Mouse (Mus musculus) forebrain, embryonic 14.5 days (tissue): ENCODE measurements at regions not wholly inside any gene's neighbourhood (a gene's known extent, or its start where the extent isn't known, plus 50 kb on each side); places are given as distances from the start of the nearest gene placed in this dataset.
"Not testable (repeated sequence)": the region's sequence is repeated elsewhere in the genome, so short reads cannot be mapped to it uniquely, and the experiment has no call there.

Source experiments
- ATAC-seq: fragments of 200-750 bp; cut with Nextera tagmentation; 2 replicates; pipeline ENCODE4 v1.8.0; 2017; ENCODE audit warnings: mild to moderate bottlenecking, moderate library complexity
- DNase-seq: peaks from one replicate; pipeline ENCODE4 v3.0.0-alpha.2; 2015; ENCODE audit warnings: low spot score
- H3K27ac ChIP-seq: fragments of 300-500 bp; sonication (generic); 2 replicates; pipeline ENCODE4 v1.5.1; 2014; ENCODE audit warnings: low read depth, mild to moderate bottlenecking, control low read depth, low read length, moderate library complexity
- H3K27me3 ChIP-seq: fragments of 300-500 bp; sonication (generic); replicated peaks from 2 replicates; pipeline ENCODE4 v1.6.1; 2014; ENCODE audit warnings: low read length, control low read depth, mixed read lengths; ENCODE audit not compliant: control insufficient read depth, insufficient read depth
- H3K36me3 ChIP-seq: fragments of 300-500 bp; sonication (generic); 2 replicates; pipeline ENCODE4 v1.6.1; 2014; ENCODE audit warnings: low read length, control low read depth; ENCODE audit not compliant: control insufficient read depth, insufficient read depth
- H3K4me1 ChIP-seq: fragments of 300-500 bp; sonication (generic); 2 replicates; pipeline ENCODE4 v1.6.1; 2014; ENCODE audit warnings: antibody characterized with exemption, low read length, control low read depth; ENCODE audit not compliant: control insufficient read depth, insufficient read depth
- H3K4me2 ChIP-seq: fragments of 300-500 bp; sonication (generic); 2 replicates; pipeline ENCODE4 v1.6.1; 2014; ENCODE audit warnings: mild to moderate bottlenecking, control low read depth, low read length
- H3K4me3 ChIP-seq: fragments of 300-500 bp; sonication (generic); 2 replicates; pipeline ENCODE4 v1.5.1; 2014; ENCODE audit warnings: low read depth, low read length, control low read depth
- H3K9ac ChIP-seq: fragments of 300-500 bp; sonication (generic); 2 replicates; pipeline ENCODE4 v1.6.1; 2014; ENCODE audit warnings: mild to moderate bottlenecking, low read length, control low read depth, moderate library complexity
- H3K9me3 ChIP-seq: fragments of 300-500 bp; sonication (generic); replicated peaks from 2 replicates; pipeline ENCODE4 v1.6.1; 2016; ENCODE audit warnings: low read length, control low read depth, mixed read lengths; ENCODE audit not compliant: control insufficient read depth
- WGBS: fragments of 180-500 bp; shearing (Covaris S2); extraction: QIAGEN DNeasy Blood & Tissue Kit; methylation state at CpG from one replicate; pipeline ENCODE4 v1.1.7; 2014; 5-methylcytosine and 5-hydroxymethylcytosine counted together

DNA sequence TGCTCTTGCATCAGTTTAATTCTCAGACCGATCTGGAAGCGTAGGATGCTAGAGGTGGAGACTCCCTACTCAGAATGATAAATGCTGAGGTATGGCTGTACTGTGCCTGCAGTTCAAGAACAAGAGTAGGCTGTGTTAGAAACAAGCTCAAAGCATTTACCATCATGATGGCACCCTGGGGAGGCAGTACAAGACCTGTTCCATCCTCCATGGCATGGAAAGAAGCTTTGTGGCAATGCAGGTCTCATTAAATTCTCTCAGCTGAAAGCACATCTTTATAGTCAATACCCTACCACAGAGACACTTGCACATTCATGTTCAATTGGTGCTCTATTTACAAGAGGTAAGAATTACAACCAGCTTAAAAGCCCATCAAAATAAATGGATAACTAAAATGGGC is 209.5 kb downstream of the Tbl1xr1 start:
- H3K27me3 ChIP-seq = no peaks in the 10 kb centered on the region
- 13% methylated on average over 2 of the region's 2 CpGs for WGBS
- no peak overlapping the region for H3K9ac ChIP-seq
- no peaks in the 10 kb centered on the region for H3K9me3 ChIP-seq
- H3K4me1 ChIP-seq = no peaks in the 10 kb centered on the region
- no peak overlapping the region for H3K4me3 ChIP-seq
- ATAC-seq (no peak; the same call in 1 of the 2 replicates), DNase-seq (peak; percentile 48)
- no peaks in the 10 kb centered on the region for H3K36me3 ChIP-seq
- no peak overlapping the region for H3K4me2 ChIP-seq
- no peak overlapping the region for H3K27ac ChIP-seq

DNA sequence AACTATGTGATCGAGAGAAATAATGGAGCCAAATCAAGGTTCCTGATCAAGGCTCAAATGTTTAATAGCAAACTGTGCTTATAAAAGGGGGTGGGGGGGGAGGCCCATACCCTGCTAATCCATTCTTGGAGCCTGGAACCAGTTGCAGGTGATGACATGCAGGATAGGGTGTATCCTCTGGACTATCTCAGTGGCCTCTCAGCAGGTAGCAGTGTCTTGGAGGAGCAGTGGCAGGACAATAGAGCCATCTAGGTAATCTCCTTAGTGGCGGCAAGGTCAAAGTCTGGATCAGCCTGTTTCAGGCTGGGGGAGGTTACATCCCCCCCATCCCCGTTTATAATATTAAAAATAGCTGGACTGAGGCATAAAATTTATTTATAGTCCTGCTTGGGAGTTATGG is 217.0 kb downstream of the Tbl1xr1 start:
- no peak for DNase-seq
- Histone ChIP-seq H3K4me2 (no peak overlapping the region), H3K4me3 (no peak overlapping the region), H3K9me3 (no peaks in the 10 kb centered on the region; the same call in 1 of the 2 replicates), H3K27me3 (no peaks in the 10 kb centered on the region), H3K4me1 (no peaks in the 10 kb centered on the region), H3K36me3 (no peaks in the 10 kb centered on the region), H3K9ac (no peak overlapping the region), H3K27ac (no peak overlapping the region)
- no peak for ATAC-seq
- 78% methylated on average over 3 of the region's 3 CpGs for WGBS

DNA sequence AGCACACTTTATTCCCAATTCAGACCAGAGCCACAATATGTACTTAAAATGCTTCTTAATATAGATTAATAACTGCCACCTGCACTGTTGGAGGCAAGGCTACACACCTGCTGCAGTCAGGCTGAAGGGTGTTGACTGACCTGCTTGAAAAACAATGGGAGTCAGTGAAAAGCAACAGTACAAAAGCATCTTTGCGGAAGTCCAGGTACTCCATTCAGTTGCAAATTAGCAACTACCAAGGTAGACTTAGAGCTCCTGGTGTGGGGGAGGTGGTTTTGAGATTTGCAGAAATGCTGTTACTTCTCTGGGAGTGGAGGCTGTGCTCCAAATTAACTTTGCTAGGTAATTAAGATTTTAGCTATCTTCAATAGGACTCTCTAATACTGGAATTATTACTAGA is 217.6 kb downstream of the Tbl1xr1 start:
- H3K27ac ChIP-seq, H3K27me3 ChIP-seq, H3K9me3 ChIP-seq, H3K4me1 ChIP-seq, H3K9ac ChIP-seq, H3K36me3 ChIP-seq, H3K4me2 ChIP-seq, DNase-seq, H3K4me3 ChIP-seq, ATAC-seq: not testable (repeated sequence)
- 85% methylated on average over 1 of the region's 1 CpGs for WGBS

DNA sequence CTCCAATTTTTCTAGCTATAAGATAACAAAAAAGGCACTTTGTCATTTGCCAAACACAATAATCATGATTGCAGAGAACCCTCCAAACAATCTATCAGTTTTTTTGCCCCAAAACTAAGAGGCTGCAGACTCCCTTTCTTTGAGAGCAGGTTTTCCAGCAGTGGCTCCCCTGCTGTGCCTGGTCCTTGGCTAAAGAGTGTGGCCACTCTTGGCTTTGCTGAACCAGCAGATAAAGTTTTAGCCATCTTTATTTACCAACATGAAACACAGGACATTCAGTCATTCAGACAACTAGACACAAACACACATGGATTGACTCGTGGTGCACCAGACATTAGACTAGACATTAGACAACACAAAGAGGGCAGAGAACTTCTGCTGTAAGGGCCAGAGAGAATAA is 220.5 kb downstream of the Tbl1xr1 start:
- not testable (repeated sequence) for DNase-seq, H3K4me1 ChIP-seq, H3K27ac ChIP-seq, H3K27me3 ChIP-seq, H3K9me3 ChIP-seq, H3K36me3 ChIP-seq, H3K4me3 ChIP-seq, H3K4me2 ChIP-seq, H3K9ac ChIP-seq, ATAC-seq
- WGBS = 87% methylated on average over 1 of the region's 1 CpGs

DNA sequence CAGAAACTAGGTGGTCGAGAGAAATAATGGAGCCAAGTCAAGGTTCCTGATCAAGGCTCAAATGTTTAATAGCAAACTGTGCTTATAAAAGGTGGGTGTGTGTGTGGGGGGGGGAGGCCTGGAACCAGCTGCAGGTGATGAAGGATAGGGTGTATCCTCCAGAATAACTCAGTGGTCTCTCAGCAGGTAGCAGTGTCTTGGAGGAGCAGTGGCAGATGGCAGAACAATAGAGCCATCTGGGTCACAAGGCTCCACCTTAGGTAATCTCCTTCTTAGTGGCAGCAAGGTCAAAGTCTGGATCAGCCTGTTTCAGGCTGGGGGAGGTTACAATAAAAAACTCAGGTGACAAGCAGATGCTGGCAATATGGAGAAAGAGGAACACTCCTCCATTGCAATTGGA is 221.4 kb downstream of the Tbl1xr1 start:
- H3K36me3 ChIP-seq, DNase-seq, H3K27ac ChIP-seq, ATAC-seq, H3K4me1 ChIP-seq, H3K4me3 ChIP-seq, H3K27me3 ChIP-seq, H3K9ac ChIP-seq, H3K9me3 ChIP-seq, H3K4me2 ChIP-seq: not testable (repeated sequence)
- WGBS = 81% methylated on average over 1 of the region's 1 CpGs

DNA sequence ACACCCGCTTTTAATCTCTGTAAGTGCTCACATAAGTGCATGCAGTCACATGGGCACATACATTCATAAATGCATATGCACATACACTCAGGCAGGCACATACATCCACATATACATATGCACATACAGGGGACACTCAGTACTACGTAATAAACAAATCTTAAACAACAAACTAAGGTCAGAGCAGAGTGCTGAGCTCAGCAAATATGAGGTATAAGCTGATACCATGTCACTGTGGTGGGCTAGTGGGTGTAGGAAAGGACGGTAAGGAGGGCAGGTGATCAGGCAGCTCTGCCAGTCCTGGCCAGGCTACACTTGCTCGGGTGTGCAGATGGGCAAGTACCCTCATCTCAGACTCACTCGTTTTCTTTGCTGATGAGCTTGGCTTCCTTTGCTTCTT is 224.1 kb downstream of the Tbl1xr1 start:
- H3K9me3 ChIP-seq = no peaks in the 10 kb centered on the region
- H3K4me1 ChIP-seq = no peaks in the 10 kb centered on the region
- ATAC-seq = no peak
- no peaks in the 10 kb centered on the region for H3K27me3 ChIP-seq
- H3K36me3 ChIP-seq = no peaks in the 10 kb centered on the region
- no peak overlapping the region for H3K27ac ChIP-seq
- no peak overlapping the region for H3K4me3 ChIP-seq
- no peak overlapping the region for H3K9ac ChIP-seq
- 89% methylated on average over 5 of the region's 5 CpGs for WGBS
- H3K4me2 ChIP-seq = no peak overlapping the region
- DNase-seq = no peak

DNA sequence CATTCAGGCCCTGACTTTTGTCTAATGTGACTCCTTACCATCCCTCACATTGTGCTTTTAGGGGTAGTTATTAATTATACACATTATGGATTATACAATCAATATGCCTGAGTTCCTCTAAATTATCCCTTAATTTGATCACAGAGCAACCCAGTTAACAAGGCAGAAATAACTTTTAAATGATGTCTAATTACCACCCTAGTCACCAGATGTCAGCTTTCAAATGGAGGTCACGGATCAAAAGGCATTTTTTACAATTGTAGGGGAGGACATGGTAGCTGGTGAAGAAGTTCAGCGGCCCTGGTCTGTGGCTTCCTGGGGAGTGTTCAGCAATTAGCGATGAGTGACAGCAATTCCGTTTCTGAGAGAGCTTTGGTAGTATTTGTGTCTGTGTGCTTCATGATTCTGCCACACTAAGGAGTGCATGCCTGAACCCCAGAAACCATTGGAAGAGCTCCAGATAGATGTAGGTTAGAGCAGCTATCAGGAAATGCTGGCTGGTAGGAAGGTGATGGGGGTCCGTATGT is 225.6 kb downstream of the Tbl1xr1 start:
- Histone ChIP-seq H3K9me3 (no peaks in the 10 kb centered on the region), H3K4me1 (no peaks in the 10 kb centered on the region), H3K4me2 (no peak overlapping the region), H3K9ac (no peak overlapping the region), H3K27me3 (no peaks in the 10 kb centered on the region), H3K36me3 (no peaks in the 10 kb centered on the region), H3K4me3 (no peak overlapping the region), H3K27ac (no peak overlapping the region)
- DNase-seq (peak; percentile 34), ATAC-seq (no peak)
- WGBS = 48% methylated on average over 5 of the region's 5 CpGs

DNA sequence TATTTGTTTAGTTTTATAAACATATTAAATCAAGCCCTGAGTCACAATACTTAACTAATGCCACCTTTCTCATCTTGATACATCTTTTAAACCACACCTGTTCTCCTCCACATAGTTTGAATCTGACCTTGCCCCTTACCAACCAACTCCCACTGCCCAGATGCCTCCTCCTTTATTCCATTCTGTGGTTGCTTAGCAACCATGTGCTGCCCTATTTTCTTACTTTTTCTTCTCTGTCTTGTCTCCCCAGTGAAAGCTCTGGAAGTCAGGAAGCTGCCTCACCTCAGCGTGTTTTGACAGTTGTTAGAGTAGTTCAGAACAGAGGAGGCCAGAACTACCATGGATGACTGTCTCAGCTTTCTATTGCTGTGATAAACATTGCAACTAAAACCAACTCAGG is 227.7 kb downstream of the Tbl1xr1 start:
- DNase-seq = peak; percentile 22
- WGBS = 38% methylated on average over 1 of the region's 1 CpGs
- no peak for ATAC-seq

DNA sequence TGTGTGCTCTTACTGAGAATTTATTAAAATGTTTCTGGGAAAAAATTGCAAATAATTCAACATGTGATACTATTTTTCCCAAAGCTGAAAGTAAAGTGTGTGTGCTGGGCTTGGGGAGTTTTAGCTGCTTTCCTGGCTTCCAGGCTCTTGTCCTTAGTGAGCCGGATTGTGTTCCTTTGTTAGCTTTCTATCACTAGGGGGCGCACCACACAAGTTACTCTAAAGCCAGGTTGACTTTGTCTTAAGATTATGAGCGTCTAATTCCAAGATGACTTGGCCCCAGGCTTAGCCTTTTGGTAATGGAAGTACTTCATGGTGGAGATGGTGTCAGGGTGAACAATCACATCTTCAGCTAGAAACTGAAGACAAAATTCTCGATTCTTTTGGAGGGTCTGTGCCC is 230.2 kb downstream of the Tbl1xr1 start:
- Histone ChIP-seq H3K4me2 (no peak overlapping the region), H3K9me3 (no peaks in the 10 kb centered on the region), H3K36me3 (no peaks in the 10 kb centered on the region), H3K4me3 (no peak overlapping the region), H3K9ac (no peak overlapping the region), H3K27me3 (no peaks in the 10 kb centered on the region), H3K4me1 (no peaks in the 10 kb centered on the region), H3K27ac (no peak overlapping the region)
- 65% methylated on average over 4 of the region's 4 CpGs for WGBS
- no peak for ATAC-seq
- DNase-seq = no peak

More for the DNA sequence above, 227.7 kb downstream of the Tbl1xr1 start:
- Histone ChIP-seq H3K9me3 (no peaks in the 10 kb centered on the region), H3K36me3 (no peaks in the 10 kb centered on the region), H3K4me2 (no peak overlapping the region), H3K4me1 (no peaks in the 10 kb centered on the region), H3K27ac (no peak overlapping the region), H3K9ac (no peak overlapping the region), H3K27me3 (no peaks in the 10 kb centered on the region), H3K4me3 (no peak overlapping the region)
